Mouse (Mus musculus): ENCODE data around the gene Olfr395. TPM values are rescaled to one million over a fixed set of nuclear protein-coding genes. Genes with fewer than 3 reads are reported as not detected.

Gene Olfr395
- polyA plus RNA-seq (2012; rRNA removed) = not detected in 2 replicates

GRCm38 (mm10) chr11:73909199-73909598 is at the start of gene Olfr395:
TSS of gene Olfr395 (minus strand) at chr11:73909299.

GRCm38 (mm10) chr11:73936377-73936776 is 27.3 kb upstream of the Olfr395 start, which contains the start of gene Olfr23:
TSS of gene Olfr23 (plus strand) at chr11:73936677.

GRCm38 (mm10) chr11:73890671-73891070 is 18.4 kb downstream of the Olfr395 start, which contains the start of gene Olfr394:
TSS of gene Olfr394 (minus strand) at chr11:73890771.

Other genes with a start within 250 kb of the Olfr395 start
- not detected in 2 replicates for gene Zfp735, start 220.5 kb downstream of the Olfr395 start, polyA plus RNA-seq (2012; rRNA removed)
- not detected in 2 replicates for gene Olfr389, start 128.6 kb downstream of the Olfr395 start, polyA plus RNA-seq (2012; rRNA removed)
- not detected in 2 replicates for gene Olfr390, start 126.3 kb downstream of the Olfr395 start, polyA plus RNA-seq (2012; rRNA removed)
- gene Olfr391-ps, start 106.2 kb downstream of the Olfr395 start, polyA plus RNA-seq (2012; rRNA removed) = not detected in 2 replicates
- not detected in 2 replicates for gene Olfr392, start 92.2 kb downstream of the Olfr395 start, polyA plus RNA-seq (2012; rRNA removed)
- gene Olfr393, start 57.8 kb downstream of the Olfr395 start, polyA plus RNA-seq (2012; rRNA removed) = not detected in 2 replicates
- gene Olfr394, start 18.5 kb downstream of the Olfr395 start, polyA plus RNA-seq (2012; rRNA removed) = not detected in 2 replicates
- gene Olfr23, start 27.4 kb upstream of the Olfr395 start, polyA plus RNA-seq (2012; rRNA removed) = not detected in 2 replicates
- not detected in 2 replicates for gene Olfr397, start 51.5 kb upstream of the Olfr395 start, polyA plus RNA-seq (2012; rRNA removed)
- gene Olfr398, start 81.1 kb upstream of the Olfr395 start, polyA plus RNA-seq (2012; rRNA removed) = not detected in 2 replicates
- not detected in 2 replicates for gene Olfr139, start 147.3 kb upstream of the Olfr395 start, polyA plus RNA-seq (2012; rRNA removed)
- gene Olfr399, start 147.3 kb upstream of the Olfr395 start, polyA plus RNA-seq (2012; rRNA removed) = not detected in 2 replicates
- gene Zfp616, start 160.7 kb upstream of the Olfr395 start, polyA plus RNA-seq (2012; rRNA removed) = not detected in 2 replicates
- gene Olfr401, start 204.4 kb upstream of the Olfr395 start, polyA plus RNA-seq (2012; rRNA removed) = not detected in 2 replicates
- gene Olfr402, start 244.2 kb upstream of the Olfr395 start, polyA plus RNA-seq (2012; rRNA removed) = not detected in 2 replicates

All from liver, embryonic 18 days (tissue).